Mouse (Mus musculus) olfactory bulb, adult 2 months (tissue): ENCODE data around the gene Pde2a. TPM values are rescaled to one million over a fixed set of nuclear protein-coding genes. Genes with fewer than 3 reads are reported as not detected.

Source experiments
- H3K27ac ChIP-seq: fragments of 200-500 bp; 2 replicates; pipeline ENCODE4 v1.5.1; 2012; ENCODE audit warnings: low read depth, low read length; ENCODE audit not compliant: insufficient read depth
- H3K4me1 ChIP-seq: fragments of 200-500 bp; 2 replicates; pipeline ENCODE4 v1.6.1; 2012; ENCODE audit warnings: low read length; ENCODE audit not compliant: control insufficient read depth, insufficient read depth
- H3K4me3 ChIP-seq: fragments of 200-500 bp; 2 replicates; pipeline ENCODE4 v1.5.1; 2012; ENCODE audit warnings: mild to moderate bottlenecking, low read depth, low read length, moderate library complexity; ENCODE audit not compliant: insufficient read depth
- CTCF ChIP-seq: fragments of 200-500 bp; IDR thresholded peaks from 2 replicates; pipeline ENCODE4 v1.5.1; 2012; ENCODE audit warnings: low read depth, mild to moderate bottlenecking, low read length, moderate library complexity; ENCODE audit not compliant: insufficient read depth
- POLR2A ChIP-seq: fragments of 200-500 bp; IDR thresholded peaks from 2 replicates; pipeline ENCODE4 v1.6.1; 2012; ENCODE audit warnings: mild to moderate bottlenecking, low read depth, low read length, moderate library complexity; ENCODE audit not compliant: insufficient read depth
- WGBS: fragments of 180-500 bp; shearing (Covaris S2); methylation state at CpG from one replicate; pipeline ENCODE4 v1.1.7; 2018; 5-methylcytosine and 5-hydroxymethylcytosine counted together
- polyA plus RNA-seq: library from polyadenylated mRNA; stranded (reverse); fragments of >200 nt; gene quantifications from 2 replicates; pipeline ENCODE4 v1.2.4, GENCODE M21; 2012; ENCODE audit warnings: low replicate concordance; ENCODE audit not compliant: missing spikeins, insufficient read depth, insufficient read length

Pde2a gene
- polyA plus RNA-seq, 1 experiment: not detected

DNA sequence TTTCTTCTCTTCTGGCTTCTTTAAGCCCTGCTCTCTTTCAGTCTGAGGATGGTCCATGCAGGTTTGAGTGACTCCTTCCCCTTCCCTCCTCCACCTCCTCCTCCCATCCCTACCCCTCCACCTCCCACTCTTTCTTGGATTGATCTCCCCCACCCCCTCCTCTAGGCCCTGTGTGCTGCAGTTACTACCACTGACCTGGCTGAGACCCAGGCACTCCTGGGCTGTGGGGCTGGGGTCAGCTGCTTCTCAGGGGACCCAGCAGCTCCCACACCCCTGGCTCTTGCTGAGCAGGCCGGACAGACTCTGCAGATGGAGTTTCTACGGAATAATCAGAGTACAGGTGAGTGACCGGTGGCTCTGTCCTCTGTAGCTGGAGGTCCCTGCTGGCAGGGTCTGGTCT is 26.9 kb upstream of the Pde2a start:
- Histone ChIP-seq H3K27ac (no peak overlapping the region), H3K4me3 (no peak overlapping the region), H3K4me1 (peaks cover 26% of the 10 kb centered on the region)
- 91% methylated on average over 3 of the region's 3 CpGs for WGBS
- TF ChIP-seq POLR2A (no peak), CTCF (no peak)

DNA sequence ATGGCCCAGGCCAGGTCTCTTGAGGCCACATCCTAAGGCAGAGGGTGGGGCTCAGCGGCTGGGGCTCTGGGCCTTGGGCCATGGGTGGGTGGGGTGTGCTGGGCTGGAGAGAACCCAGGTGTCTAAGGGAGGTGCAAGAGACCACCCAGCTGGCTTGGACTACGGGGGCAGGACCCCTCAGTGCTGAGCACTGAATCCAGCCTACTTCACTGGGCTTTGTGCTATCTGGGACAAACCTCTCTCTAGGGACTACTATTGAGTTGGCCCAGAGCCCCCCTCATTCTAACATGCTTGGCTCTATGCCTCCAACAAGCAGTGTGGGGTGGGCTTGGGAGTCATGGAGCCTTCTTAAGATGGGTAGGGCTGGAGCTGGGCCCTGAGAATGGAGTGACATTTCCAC is 26.0 kb upstream of the Pde2a start:
- peaks cover 26% of the 10 kb centered on the region for H3K4me1 ChIP-seq
- H3K4me3 ChIP-seq: no peak overlapping the region
- no peak for TF ChIP-seq POLR2A
- TF ChIP-seq CTCF: no peak
- 45% methylated on average over 2 of the region's 2 CpGs for WGBS
- H3K27ac ChIP-seq: no peak overlapping the region

DNA sequence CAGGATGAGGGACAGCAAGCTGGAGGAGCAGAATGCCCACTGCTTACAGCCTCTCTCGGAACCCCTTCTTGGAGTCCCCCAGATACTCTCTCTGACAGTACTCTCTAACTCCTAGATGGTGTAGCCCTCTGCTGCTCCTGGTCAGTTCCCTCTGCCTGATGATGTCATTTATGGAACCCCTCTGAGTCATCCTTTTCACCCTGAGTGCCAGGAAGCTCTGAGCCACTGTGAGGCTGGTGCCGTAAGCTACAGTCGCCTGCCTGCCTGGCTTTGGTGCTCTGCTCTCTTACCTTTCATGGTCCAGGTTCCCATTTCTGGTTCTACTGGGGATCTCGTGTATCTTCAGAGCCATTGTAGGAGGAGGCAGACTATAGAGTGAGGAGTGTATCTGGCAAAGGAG is 24.3 kb upstream of the Pde2a start:
- WGBS: 90% methylated on average over 4 of the region's 4 CpGs
- Histone ChIP-seq H3K27ac (no peak overlapping the region), H3K4me3 (no peak overlapping the region), H3K4me1 (peaks cover 20% of the 10 kb centered on the region)
- TF ChIP-seq POLR2A (no peak), CTCF (no peak)

GRCm38 (mm10) chr7:101401510-101401909 is 20.0 kb upstream of the Pde2a start:
- TF ChIP-seq POLR2A (no peak), CTCF (no peak)
- Histone ChIP-seq H3K27ac (no peak overlapping the region), H3K4me1 (no peaks in the 10 kb centered on the region), H3K4me3 (no peak overlapping the region)
- 91% methylated on average over 7 of the region's 7 CpGs for WGBS

DNA sequence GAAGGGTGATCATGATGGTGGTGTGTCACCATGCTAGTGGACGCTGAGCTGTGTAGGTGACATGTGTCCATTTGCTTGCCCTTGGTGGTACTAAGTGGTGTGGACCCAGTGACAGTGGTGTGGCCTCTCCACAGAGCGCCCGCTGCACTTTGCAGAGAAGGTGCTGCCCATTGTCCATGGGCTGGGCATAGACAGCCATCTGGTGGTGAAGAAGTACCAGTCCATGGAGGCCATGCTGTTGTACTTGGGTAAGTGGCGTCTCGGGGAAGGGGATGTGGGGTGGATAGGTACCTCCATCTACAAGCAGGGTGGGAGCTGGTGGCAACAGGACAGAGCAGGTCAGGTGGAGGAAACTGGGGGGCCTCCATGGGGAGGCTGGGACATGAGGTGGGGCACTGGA is 17.7 kb upstream of the Pde2a start:
- no peak for TF ChIP-seq CTCF
- no peak for TF ChIP-seq POLR2A
- Histone ChIP-seq H3K4me3 (no peak overlapping the region), H3K27ac (no peak overlapping the region), H3K4me1 (no peaks in the 10 kb centered on the region)
- 93% methylated on average over 5 of the region's 5 CpGs for WGBS

DNA sequence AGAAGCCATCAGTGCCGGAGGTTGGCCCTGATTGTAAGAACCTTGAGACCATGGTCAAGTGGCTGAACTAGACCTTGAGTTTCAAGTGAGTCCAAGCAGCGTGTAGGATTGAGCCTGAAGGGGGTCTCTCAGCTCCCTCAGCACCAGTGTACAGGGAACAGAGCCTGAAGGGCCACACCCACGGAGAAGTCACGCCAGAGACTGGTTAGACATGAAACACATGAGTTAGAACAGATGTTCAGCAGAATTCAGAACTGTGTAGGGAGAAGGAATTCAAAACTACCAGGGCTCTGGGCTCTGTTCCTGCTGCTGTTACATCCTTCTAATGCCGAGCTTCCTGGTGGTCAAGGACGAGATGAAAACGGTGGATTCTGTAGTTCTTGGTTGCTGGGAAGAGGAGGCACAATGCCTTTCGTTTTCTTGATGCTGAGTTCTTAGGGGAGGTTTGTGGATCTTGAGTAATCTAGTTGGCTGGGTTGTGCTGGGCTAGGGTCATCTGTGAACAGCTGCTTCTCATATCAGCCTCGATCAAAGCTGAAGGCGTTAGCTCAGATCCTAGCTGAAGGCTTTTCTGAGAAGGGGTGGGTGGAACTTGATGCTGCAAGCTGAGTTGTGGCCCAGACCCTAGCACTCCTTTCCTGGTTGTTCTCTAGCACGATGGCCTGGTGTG is 11.1 kb upstream of the Pde2a start, which contains the start of gene Gm45837:
Gene Gm45837, plus strand, starts transcription at position 620 of the 670 bp plus-strand sequence.
- Histone ChIP-seq H3K4me3 (no peak within 1 kb of the TSS), H3K4me1 (peaks cover 26% of the 10 kb centered on the region), H3K27ac (no peak within 1 kb of the TSS)
- TF ChIP-seq POLR2A: no peak
- TF ChIP-seq CTCF: no peak
- 87% methylated on average over 11 of the region's 11 CpGs for WGBS

DNA sequence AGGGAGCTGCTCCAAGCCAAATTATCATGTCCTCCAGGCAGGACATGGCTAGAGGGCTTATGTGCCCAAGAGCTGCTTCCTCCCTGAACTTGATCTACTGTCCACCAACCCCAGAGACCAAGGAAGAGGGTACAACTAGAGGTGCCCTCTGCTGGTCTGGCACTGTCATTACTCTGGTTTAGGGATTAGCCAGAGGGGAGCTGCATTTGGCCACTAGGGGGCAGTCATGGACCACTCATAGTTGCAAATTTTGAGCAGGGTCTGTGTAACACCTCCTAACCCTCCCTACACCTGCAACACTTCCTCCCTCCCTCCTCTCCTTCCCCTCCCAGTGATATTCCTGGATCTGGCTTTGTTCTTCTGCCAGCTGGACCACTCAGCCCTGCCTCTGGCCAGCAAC is 8.7 kb upstream of the Pde2a start:
- Histone ChIP-seq H3K27ac (peak overlapping the region; percentile 10), H3K4me1 (peaks cover 38% of the 10 kb centered on the region), H3K4me3 (no peak overlapping the region)
- TF ChIP-seq POLR2A (no peak), CTCF (peak; percentile 47)

DNA sequence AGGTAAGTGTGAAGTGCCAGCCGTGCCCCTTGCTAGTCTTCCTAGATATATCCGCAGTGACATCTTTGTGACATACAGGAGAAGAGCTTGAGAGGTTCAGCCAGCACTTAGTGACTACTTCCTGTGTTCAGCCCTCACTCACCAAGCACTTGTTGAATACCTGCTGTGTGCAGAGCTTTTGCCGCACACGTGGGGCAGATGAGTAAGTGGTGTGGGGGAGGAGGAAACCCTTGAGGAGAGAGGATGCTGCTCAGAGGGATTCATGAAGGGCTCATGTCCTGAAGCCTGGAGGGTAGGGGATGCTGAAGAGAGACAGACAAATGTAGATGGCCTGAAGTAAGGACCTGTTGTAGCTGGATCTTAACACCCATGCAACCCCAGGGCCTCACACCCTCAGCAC is 7.3 kb upstream of the Pde2a start:
- H3K4me1 ChIP-seq: peaks cover 43% of the 10 kb centered on the region
- H3K4me3 ChIP-seq: no peak overlapping the region
- WGBS: 40% methylated on average over 4 of the region's 4 CpGs
- no peak for TF ChIP-seq CTCF
- no peak for TF ChIP-seq POLR2A
- peak overlapping the region; percentile 77 for H3K27ac ChIP-seq

DNA sequence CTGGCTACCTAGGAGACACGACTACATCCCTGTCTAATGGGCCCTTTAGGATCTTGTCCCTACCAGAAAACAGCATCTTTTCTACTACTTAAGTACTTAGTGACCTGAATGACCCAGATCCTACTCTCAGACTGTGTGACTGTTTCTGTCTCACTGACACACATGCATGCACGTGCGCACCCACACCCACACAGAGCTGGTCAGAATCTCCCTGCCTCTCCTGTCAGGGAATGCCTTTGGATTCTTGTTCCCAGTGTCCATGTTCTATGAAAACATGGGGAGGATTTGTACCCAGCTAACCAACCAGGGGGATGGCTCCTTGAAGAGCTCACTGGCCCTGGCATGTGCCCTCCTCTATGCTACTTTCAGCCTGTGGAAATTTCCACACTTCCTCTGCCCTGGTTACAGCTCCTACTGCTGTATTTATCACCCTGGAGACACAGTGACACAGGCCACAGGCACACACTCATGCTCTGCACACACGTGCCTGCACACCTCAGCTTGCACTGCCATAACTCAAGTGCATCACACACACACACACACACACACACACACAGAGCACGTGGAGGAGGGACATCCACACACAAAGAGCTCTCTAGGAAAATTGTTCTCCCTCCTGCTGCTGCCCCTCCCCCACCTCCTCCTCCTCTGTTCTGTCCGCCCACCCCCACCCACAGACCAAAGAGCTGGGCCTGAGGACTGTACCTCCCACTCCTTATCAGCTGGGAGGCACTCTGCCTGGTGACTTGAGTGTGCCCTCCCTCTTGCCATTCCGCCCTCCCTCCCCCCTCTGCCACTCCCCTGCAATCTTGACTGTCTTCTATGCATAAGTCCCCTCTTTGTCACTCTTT is 6.6 kb upstream of the Pde2a start:
- TF ChIP-seq CTCF (no peak), POLR2A (no peak)
- WGBS: 21% methylated on average over 7 of the region's 7 CpGs
- Histone ChIP-seq H3K27ac (peak overlapping the region; percentile 77), H3K4me1 (peaks cover 49% of the 10 kb centered on the region), H3K4me3 (no peak overlapping the region)
